Mouse (Mus musculus): ENCODE results near the gene Vmn1r21.
"Not testable (repeated sequence)": the region's sequence is repeated elsewhere in the genome, so short reads cannot be mapped to it uniquely, and the experiment has no call there.

Gene Vmn1r21

GRCm38 (mm10) chr6:57850286-57850685 is at the start of gene Vmn1r21:
Gene Vmn1r21, minus strand, starts transcription at chr6:57850343.
- no peak for DNase-seq (ENCODE audit: low spot score in 2 of 2)

- DNase-seq (ENCODE audit: low spot score in 2 of 2): peak; percentile 8 to 30
Measured at GRCm38 (mm10) chr6:57859043-57860042, 9.2 kb upstream of the Vmn1r21 start.

- DNase-seq (ENCODE audit: low spot score in 2 of 2): not testable (repeated sequence)
Measured at GRCm38 (mm10) chr6:57851177-57851576, 1.0 kb upstream of the Vmn1r21 start.

- DNase-seq (ENCODE audit: low spot score in 2 of 2): no peak
Measured at GRCm38 (mm10) chr6:57839693-57840408, 10.3 kb downstream of the Vmn1r21 start.

- DNase-seq (ENCODE audit: low spot score in 2 of 2): no peak
Measured at GRCm38 (mm10) chr6:57825259-57825715, 24.9 kb downstream of the Vmn1r21 start.

- peak; percentile 59 to 60 for DNase-seq (ENCODE audit: low spot score in 2 of 2)
Measured at GRCm38 (mm10) chr6:57824422-57825258, 25.5 kb downstream of the Vmn1r21 start, which contains the start of gene Vopp1. Gene Vopp1, minus strand, starts transcription at chr6:57825159.

- DNase-seq (ENCODE audit: low spot score in 2 of 2): no peak
Measured at GRCm38 (mm10) chr6:57823461-57823860, 26.7 kb downstream of the Vmn1r21 start.

- DNase-seq (ENCODE audit: low spot score in 2 of 2): no peak
Measured at GRCm38 (mm10) chr6:57822648-57823410, 27.3 kb downstream of the Vmn1r21 start.

- no peak for DNase-seq (ENCODE audit: low spot score in 2 of 2)
Measured at GRCm38 (mm10) chr6:57814436-57814940, 35.7 kb downstream of the Vmn1r21 start.

GRCm38 (mm10) chr6:57811748-57812730 is 38.1 kb downstream of the Vmn1r21 start:
- DNase-seq (ENCODE audit: low spot score in 2 of 2): no peak

GRCm38 (mm10) chr6:57805218-57806069 is 44.7 kb downstream of the Vmn1r21 start:
- DNase-seq (ENCODE audit: low spot score in 2 of 2): no peak

- no peak for DNase-seq (ENCODE audit: low spot score in 2 of 2)
Measured at GRCm38 (mm10) chr6:57803130-57803529, 47.0 kb downstream of the Vmn1r21 start.

GRCm38 (mm10) chr6:57798986-57799385 is 51.2 kb downstream of the Vmn1r21 start:
- no peak for DNase-seq (ENCODE audit: low spot score in 2 of 2)

GRCm38 (mm10) chr6:57796853-57797423 is 53.2 kb downstream of the Vmn1r21 start:
- no peak for DNase-seq (ENCODE audit: low spot score in 2 of 2)

GRCm38 (mm10) chr6:57795835-57796234 is 54.3 kb downstream of the Vmn1r21 start:
- DNase-seq (ENCODE audit: low spot score in 2 of 2): peak; percentile 27 to 41
